Mouse (Mus musculus) urinary bladder, postnatal 4 days (tissue): ENCODE data around the gene Serpinb9b.
"Not testable (repeated sequence)": the region's sequence is repeated elsewhere in the genome, so short reads cannot be mapped to it uniquely, and the experiment has no call there.

ENCODE experiments used
- DNase-seq, 2 experiments: peaks; one replicate each; pipeline ENCODE4 v3.0.0; 2021 to 2022; ENCODE audit warnings: low spot score in 2 of 2

The Serpinb9b gene

GRCm38 (mm10) chr13:33027244-33027643, at the start of gene Serpinb9b:
Serpinb9b (plus strand) TSS chr13:33027416.
- no peak for DNase-seq

GRCm38 (mm10) chr13:32982556-32983042, 44.6 kb upstream of the Serpinb9b start:
- no peak for DNase-seq

DNA sequence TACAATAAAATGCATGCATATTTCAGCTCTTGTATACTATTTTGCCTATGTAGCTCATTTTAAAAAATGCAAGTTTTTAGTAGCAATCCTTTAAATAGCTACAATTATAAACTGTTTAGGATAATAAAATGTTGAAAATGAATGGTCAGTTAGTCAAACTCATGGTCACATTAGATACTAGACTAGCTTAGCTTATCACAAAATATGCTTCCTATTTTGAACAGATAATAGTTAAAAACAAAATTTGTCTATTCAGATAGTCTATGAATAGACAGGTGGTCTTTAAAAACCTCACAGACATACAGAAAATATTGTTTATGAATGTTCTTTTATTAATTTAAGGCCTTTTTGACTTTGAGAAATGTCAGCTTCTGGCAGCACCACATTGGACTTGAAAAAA, 41.0 kb upstream of the Serpinb9b start:
- no peak for DNase-seq

- DNase-seq = no peak
Observed at GRCm38 (mm10) chr13:32993152-32993893, 33.9 kb upstream of the Serpinb9b start.

DNA sequence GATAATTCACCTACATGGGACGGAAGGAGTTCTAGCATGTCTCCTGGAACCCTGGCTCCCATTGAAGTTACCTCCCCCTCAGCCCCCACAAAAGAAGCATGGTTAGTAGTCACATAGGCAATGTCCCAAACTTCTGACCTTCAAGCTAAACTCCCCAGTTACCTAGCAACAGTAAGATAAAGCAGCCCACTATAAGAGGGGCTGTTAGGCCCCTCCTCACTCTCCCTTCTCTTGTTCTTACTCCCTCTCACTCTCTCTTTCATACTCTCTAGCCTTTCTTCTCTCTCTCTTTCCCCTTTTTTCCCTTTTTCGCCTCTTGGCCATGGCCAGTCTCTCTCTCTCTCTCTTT, 33.3 kb upstream of the Serpinb9b start:
- DNase-seq = no peak

GRCm38 (mm10) chr13:32995051-32995450, 32.2 kb upstream of the Serpinb9b start:
- DNase-seq = no peak

DNA sequence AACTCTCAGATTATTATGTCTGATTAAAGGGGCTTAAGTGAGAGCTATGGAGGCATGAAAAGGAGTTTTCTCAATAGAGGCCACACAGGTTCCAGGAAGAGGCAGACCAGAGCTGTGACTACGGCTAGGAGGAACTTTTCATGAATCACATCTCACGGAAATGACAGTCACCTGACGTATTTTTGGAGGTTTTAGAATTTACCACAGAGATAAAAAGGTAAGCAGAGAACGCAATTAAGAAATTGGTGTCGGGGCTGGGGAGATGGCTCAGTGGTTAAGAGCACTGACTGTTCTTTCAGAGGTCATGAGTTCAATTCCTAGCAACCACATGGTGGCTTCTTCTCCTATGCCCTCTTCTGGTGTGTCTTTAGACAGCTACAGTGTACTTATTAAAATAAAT, 25.9 kb upstream of the Serpinb9b start:
- DNase-seq = no peak

GRCm38 (mm10) chr13:33002950-33003349, 24.3 kb upstream of the Serpinb9b start, which contains the start of gene Serpinb9:
Serpinb9 (plus strand) TSS chr13:33003250.
- DNase-seq = no peak

GRCm38 (mm10) chr13:33003523-33004413, 23.4 kb upstream of the Serpinb9b start:
- no peak for DNase-seq

DNA sequence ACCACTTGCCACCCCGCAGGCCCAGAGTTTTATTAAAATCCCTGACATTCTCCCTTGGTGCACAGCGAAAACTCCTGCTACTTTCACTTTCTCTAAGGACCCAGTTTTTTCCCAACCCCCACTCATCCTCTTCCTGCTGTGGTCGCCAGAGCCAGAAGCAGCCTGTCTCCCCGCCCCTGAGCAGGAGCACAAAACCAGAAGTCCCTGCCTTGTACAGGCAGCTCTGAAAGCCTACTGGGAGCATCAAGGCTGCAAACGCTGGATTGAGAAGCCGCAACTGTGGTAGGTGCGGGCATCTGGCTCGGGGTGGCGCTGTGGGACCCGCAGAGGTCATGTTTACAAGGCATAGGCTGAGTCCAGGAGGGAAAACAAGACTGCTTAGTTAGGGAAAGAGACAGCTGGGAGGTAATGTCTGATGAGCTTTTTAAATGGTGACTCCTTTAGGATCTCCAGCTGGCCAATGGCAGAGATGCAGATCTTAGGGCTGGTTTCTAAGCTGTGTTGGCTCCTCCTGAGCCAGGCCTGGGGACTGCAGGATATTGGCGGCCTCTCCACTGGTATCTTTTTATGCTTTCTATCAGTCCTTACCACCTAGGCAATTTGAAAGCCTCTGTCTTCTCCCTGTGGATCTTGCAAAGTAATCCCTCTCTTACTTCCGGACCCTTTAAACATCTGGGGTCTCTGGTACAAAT, 22.7 kb upstream of the Serpinb9b start:
- DNase-seq = peak; percentile 82 to 83

DNA sequence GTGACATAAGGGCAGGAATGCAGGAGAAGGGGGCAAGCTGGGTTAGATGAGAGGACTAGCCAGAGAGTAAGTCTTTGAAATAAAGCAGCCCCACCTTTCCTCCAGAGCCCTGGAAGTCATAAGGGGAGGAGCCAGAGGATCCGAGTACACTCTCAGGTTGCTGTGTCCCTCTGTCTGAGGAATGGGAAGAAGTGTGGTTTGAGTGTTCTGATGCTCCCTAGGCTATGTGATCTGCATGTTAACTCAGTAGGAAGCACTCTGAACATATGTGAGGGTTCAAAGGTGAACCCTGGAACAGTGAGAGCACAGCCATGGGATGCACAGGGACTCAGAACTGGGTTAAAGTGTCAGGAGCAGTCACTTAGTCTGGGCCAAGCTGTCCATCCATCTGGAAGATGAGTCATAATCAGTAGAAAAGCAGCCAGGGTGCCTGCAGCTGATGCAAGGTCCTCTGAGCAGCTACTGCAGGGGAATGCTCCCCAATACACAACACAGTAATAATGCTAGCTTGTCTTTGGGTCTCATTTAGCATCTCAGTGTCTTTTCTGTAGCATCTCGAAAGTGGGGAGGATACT, 21.6 kb upstream of the Serpinb9b start:
- DNase-seq = no peak

DNA sequence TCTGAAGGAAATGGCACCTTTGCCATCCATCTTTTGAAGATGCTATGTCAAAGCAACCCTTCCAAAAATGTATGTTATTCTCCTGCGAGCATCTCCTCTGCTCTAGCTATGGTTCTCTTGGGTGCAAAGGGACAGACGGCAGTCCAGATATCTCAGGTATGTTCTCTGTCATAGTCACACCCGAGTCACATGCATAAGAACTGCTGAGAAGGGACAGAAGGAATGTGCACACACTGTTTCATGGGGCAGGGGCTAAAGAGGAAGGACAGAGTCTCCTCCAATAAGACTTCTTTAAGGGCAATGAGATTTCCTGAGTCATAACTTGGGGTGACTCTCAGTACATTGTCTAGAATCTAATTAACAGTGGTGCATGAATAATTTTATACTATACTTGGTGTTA, 20.7 kb upstream of the Serpinb9b start:
- DNase-seq = no peak

- DNase-seq = no peak
Observed at GRCm38 (mm10) chr13:33012395-33012794, 14.8 kb upstream of the Serpinb9b start.

GRCm38 (mm10) chr13:33013271-33013670, 13.9 kb upstream of the Serpinb9b start:
- DNase-seq = no peak

- DNase-seq = no peak
Observed at GRCm38 (mm10) chr13:33022371-33022770, 4.8 kb upstream of the Serpinb9b start.

- no peak for DNase-seq
Observed at GRCm38 (mm10) chr13:33026427-33027057, 674 bp upstream of the Serpinb9b start.

DNA sequence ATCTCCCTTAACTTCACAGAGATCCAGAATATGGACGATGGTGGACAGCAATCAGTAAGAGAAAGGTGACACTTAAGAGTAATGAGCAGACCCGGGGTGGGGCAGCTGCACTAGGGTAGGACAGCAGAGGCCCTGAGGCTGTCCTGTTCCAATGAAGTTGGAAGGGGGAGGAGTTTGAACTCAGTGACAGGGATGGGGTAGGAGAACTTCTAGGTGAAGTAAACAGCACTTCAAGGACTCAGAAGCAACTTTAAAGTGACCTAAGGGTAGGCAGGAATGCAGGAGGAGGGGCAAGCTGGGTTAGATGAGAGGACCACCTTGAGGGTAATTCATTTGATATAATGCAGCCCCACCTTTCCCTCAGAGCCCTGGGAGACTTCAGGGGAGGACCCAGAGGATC, 930 bp downstream of the Serpinb9b start:
- no peak for DNase-seq

DNA sequence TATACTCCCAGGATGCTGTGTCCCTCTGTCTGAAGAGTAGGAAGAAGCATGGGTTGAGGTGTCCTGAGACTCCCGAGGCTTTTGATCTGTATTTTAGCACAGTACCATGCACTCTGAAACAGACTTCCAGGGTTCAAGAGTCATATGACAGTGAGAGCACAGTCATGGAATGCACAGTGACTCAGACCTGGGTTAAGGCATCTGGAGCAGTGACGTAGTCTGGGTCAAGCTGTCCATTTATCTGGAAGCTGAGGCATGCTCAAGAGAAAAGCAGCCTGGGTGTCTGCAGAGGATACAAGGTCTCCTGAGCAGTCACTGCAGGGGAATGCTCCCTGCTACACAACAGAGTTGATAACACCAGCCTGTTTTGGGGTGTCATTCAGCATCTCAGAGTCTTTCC, 1.3 kb downstream of the Serpinb9b start:
- no peak for DNase-seq

GRCm38 (mm10) chr13:33029478-33029877, 2.3 kb downstream of the Serpinb9b start:
- not testable (repeated sequence) for DNase-seq

DNA sequence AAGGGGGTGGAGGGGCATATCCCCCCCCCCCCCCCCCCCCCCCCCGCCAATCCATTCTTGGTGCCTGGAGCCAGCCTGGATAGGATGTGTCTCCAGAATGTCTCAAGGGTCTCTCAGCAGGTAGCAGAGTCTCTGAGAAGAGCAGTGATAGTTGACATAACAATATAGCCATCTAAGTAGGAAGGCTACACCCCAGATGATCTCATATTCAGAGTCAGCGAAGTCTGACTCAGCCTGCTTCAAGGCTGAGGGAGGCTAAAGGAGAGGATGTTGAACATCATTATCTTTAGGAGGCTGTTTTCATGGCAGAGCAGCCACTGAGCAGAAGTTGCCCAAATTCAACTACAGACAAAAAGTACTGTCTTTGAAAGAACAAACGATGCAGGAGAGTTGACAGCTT, 3.1 kb downstream of the Serpinb9b start:
- DNase-seq = no peak

DNA sequence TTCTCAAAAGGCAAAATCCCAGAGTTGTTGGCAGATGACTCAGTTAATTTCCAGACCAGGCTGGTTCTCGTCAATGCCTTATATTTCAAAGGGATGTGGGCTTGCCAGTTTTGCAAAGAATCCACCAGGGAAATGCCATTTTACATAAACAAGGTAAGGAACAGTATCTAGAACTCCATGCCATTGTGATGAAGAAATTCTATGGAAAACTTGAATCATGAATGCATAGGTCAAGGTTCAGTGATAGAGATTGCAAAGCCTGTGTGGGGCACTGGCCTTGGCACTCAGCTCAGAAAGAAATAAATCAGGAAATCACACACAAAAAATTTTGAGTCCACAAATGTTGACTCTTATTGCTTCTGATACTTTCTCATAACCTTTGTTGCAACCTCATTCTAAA, 8.3 kb downstream of the Serpinb9b start:
- no peak for DNase-seq
